Mouse (Mus musculus): ENCODE data around the gene Ctsd.
"Not testable (repeated sequence)": the region's sequence is repeated elsewhere in the genome, so short reads cannot be mapped to it uniquely, and the experiment has no call there.

Gene Ctsd

GRCm38 (mm10) chr7:142387419-142388148, at the start of gene Ctsd:
Gene Ctsd (minus strand): TSS chr7:142388038.
- peak; percentile 98 for DNase-seq (ENCODE audit: low spot score)

GRCm38 (mm10) chr7:142437324-142437723, 49.5 kb upstream of the Ctsd start:
- DNase-seq (ENCODE audit: low spot score) = no peak

GRCm38 (mm10) chr7:142435524-142435923, 47.7 kb upstream of the Ctsd start:
- peak; percentile 93 for DNase-seq (ENCODE audit: low spot score)

GRCm38 (mm10) chr7:142434137-142434865, 46.5 kb upstream of the Ctsd start, which contains the start of gene Syt8:
Gene Syt8 (plus strand): TSS chr7:142434850.
- DNase-seq (ENCODE audit: low spot score) = no peak

- DNase-seq (ENCODE audit: low spot score) = no peak
These were observed 45.8 kb upstream of the Ctsd start for GRCm38 (mm10) chr7:142433623-142434022.

- no peak for DNase-seq (ENCODE audit: low spot score)
These were observed 43.3 kb upstream of the Ctsd start for GRCm38 (mm10) chr7:142431106-142431505.

- DNase-seq (ENCODE audit: low spot score) = no peak
These were observed 42.4 kb upstream of the Ctsd start for GRCm38 (mm10) chr7:142430160-142430678.

GRCm38 (mm10) chr7:142428213-142428612, 40.4 kb upstream of the Ctsd start:
- peak; percentile 85 for DNase-seq (ENCODE audit: low spot score)

- DNase-seq (ENCODE audit: low spot score) = peak; percentile 65
These were observed 37.9 kb upstream of the Ctsd start for GRCm38 (mm10) chr7:142425641-142426213.

GRCm38 (mm10) chr7:142421826-142422225, 34.0 kb upstream of the Ctsd start:
- DNase-seq (ENCODE audit: low spot score) = no peak

GRCm38 (mm10) chr7:142419887-142420286, 32.0 kb upstream of the Ctsd start:
- DNase-seq (ENCODE audit: low spot score) = no peak

GRCm38 (mm10) chr7:142418679-142419078, 30.8 kb upstream of the Ctsd start:
- DNase-seq (ENCODE audit: low spot score) = no peak

GRCm38 (mm10) chr7:142418027-142418426, 30.2 kb upstream of the Ctsd start:
- DNase-seq (ENCODE audit: low spot score) = no peak

GRCm38 (mm10) chr7:142416225-142416624, 28.4 kb upstream of the Ctsd start:
- DNase-seq (ENCODE audit: low spot score) = no peak

GRCm38 (mm10) chr7:142415314-142415713, 27.5 kb upstream of the Ctsd start:
- DNase-seq (ENCODE audit: low spot score) = no peak

GRCm38 (mm10) chr7:142413285-142413684, 25.4 kb upstream of the Ctsd start:
- no peak for DNase-seq (ENCODE audit: low spot score)

- DNase-seq (ENCODE audit: low spot score) = no peak
These were observed 21.8 kb upstream of the Ctsd start for GRCm38 (mm10) chr7:142409603-142410002.

- no peak for DNase-seq (ENCODE audit: low spot score)
These were observed 20.8 kb upstream of the Ctsd start for GRCm38 (mm10) chr7:142408686-142409085.

- DNase-seq (ENCODE audit: low spot score) = no peak
These were observed 20.1 kb upstream of the Ctsd start for GRCm38 (mm10) chr7:142407935-142408334.

GRCm38 (mm10) chr7:142405134-142405533, 17.3 kb upstream of the Ctsd start:
- not testable (repeated sequence) for DNase-seq (ENCODE audit: low spot score)

GRCm38 (mm10) chr7:142403591-142403990, 15.8 kb upstream of the Ctsd start:
- DNase-seq (ENCODE audit: low spot score) = no peak

GRCm38 (mm10) chr7:142400750-142401142, 12.9 kb upstream of the Ctsd start:
- DNase-seq (ENCODE audit: low spot score) = peak; percentile 69
